Mouse (Mus musculus): Measurements from ENCODE around the gene Sv2b. TPM values are rescaled to one million over a fixed set of nuclear protein-coding genes. Genes with fewer than 3 reads are reported as not detected.

Sv2b gene
- total and polyA plus RNA-seq, 2 experiments from 2014 or later: 21.2 to 54.1 TPM

GRCm38 (mm10) chr7:75265241-75265640 is 43.8 kb downstream of the Sv2b start:
- Histone ChIP-seq H3K9ac (no peak overlapping the region), H3K27me3 (ENCODE audit: insufficient read depth, low read length) (no peaks in the 10 kb centered on the region), H3K4me1 (ENCODE audit: insufficient read depth) (peaks cover 3% of the 10 kb centered on the region; the same call in 1 of the 2 replicates), H3K4me2 (ENCODE audit: low read depth) (no peak overlapping the region), H3K4me3 (ENCODE audit: low read depth, low read length) (no peak overlapping the region), H3K36me3 (ENCODE audit: insufficient read depth) (no peaks in the 10 kb centered on the region), H3K27ac (ENCODE audit: low read depth, low read length) (no peak overlapping the region), H3K9me3 (ENCODE audit: low read length) (no peaks in the 10 kb centered on the region)
- ATAC-seq (peak; percentile 75), DNase-seq (no peak)
- 49% methylated on average over 4 of the region's 4 CpGs for WGBS
- TF ChIP-seq CTCF (IDR thresholded peaks at IDR 0.05; ENCODE audit: low read depth): no peak

- WGBS: 31% methylated on average over 3 of the region's 3 CpGs
- no peak for TF ChIP-seq CTCF (IDR thresholded peaks at IDR 0.05; ENCODE audit: low read depth)
- no peak overlapping the region for H3K4me3 ChIP-seq (ENCODE audit: low read depth, low read length)
- DNase-seq (no peak), ATAC-seq (peak; percentile 34; the same call in 1 of the 2 replicates)
- H3K4me2 ChIP-seq (ENCODE audit: low read depth): no peak overlapping the region
- no peak overlapping the region for H3K9ac ChIP-seq
- H3K9me3 ChIP-seq (ENCODE audit: low read length): no peaks in the 10 kb centered on the region
- H3K4me1 ChIP-seq (ENCODE audit: insufficient read depth): no peaks in the 10 kb centered on the region
- no peaks in the 10 kb centered on the region for H3K27me3 ChIP-seq (ENCODE audit: insufficient read depth, low read length)
- H3K36me3 ChIP-seq (ENCODE audit: insufficient read depth): no peaks in the 10 kb centered on the region
- no peak overlapping the region for H3K27ac ChIP-seq (ENCODE audit: low read depth, low read length)
These were observed 49.1 kb downstream of the Sv2b start for GRCm38 (mm10) chr7:75259945-75260344.

DNA sequence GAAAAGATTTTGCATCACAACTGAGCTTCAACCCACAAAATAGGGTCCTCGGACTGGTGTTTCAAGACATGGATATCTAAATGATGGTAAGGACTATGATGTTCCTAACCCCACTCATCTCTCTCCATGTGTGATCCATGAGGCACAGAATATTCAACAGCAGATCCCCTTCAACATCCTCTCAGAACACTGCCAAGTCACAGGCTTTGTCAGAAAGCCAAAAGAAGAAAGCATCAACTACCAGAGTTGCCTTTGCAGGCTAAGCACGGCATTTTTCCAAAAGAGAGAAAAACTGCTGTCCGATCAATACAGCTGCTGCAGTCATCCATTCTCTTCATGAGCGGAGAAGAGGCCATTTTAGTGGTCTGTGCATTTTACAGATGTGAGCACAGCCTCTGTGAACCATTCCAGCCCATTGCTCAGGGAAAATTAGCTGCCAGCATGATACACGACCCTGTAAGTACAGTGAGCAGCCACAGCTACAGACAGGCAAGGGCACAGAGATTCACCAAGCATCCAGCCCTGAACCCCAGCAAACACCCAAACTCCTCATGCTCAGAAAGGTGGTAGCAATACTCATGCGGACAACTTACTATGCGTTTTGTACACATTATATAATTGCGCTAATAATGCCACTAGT is 55.3 kb downstream of the Sv2b start:
- Histone ChIP-seq H3K36me3 (ENCODE audit: insufficient read depth) (no peaks in the 10 kb centered on the region), H3K27ac (ENCODE audit: low read depth, low read length) (no peak overlapping the region), H3K4me3 (ENCODE audit: low read depth, low read length) (no peak overlapping the region), H3K9ac (no peak overlapping the region), H3K27me3 (ENCODE audit: insufficient read depth, low read length) (no peaks in the 10 kb centered on the region), H3K4me1 (ENCODE audit: insufficient read depth) (no peaks in the 10 kb centered on the region), H3K4me2 (ENCODE audit: low read depth) (no peak overlapping the region), H3K9me3 (ENCODE audit: low read length) (no peaks in the 10 kb centered on the region)
- TF ChIP-seq CTCF (IDR thresholded peaks at IDR 0.05; ENCODE audit: low read depth): no peak
- no peak for ATAC-seq
- DNase-seq: no peak
- WGBS: 80% methylated on average over 8 of the region's 8 CpGs

GRCm38 (mm10) chr7:75240754-75241507 is 68.1 kb downstream of the Sv2b start:
- H3K4me1 ChIP-seq (ENCODE audit: insufficient read depth): no peaks in the 10 kb centered on the region
- DNase-seq: no peak
- H3K4me3 ChIP-seq (ENCODE audit: low read depth, low read length): no peak overlapping the region
- no peaks in the 10 kb centered on the region for H3K36me3 ChIP-seq (ENCODE audit: insufficient read depth)
- H3K27ac ChIP-seq (ENCODE audit: low read depth, low read length): no peak overlapping the region
- H3K4me2 ChIP-seq (ENCODE audit: low read depth): no peak overlapping the region
- TF ChIP-seq CTCF (IDR thresholded peaks at IDR 0.05; ENCODE audit: low read depth): no peak
- WGBS: 14% methylated on average over 8 of the region's 8 CpGs
- H3K9ac ChIP-seq: no peak overlapping the region
- no peaks in the 10 kb centered on the region for H3K27me3 ChIP-seq (ENCODE audit: insufficient read depth, low read length)
- no peak for ATAC-seq
- H3K9me3 ChIP-seq (ENCODE audit: low read length): no peaks in the 10 kb centered on the region

DNA sequence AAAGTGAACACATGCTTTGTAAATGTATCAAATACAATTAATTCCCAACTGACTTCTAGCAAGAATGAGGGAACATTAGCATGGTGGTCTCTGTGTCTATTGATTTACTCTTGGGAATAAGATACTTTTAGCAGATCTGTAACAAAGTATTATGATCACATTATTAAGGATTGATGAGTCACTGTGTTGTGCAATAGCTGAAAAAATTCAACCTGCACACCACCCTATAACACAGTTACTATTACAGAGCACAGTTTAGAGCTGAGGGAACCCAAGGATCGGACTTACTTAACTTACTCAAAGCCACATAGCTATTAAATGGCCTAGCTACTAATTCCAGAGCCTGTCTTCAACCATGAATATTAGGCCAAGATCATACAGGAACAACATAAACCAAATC is 72.7 kb downstream of the Sv2b start:
- no peaks in the 10 kb centered on the region for H3K4me1 ChIP-seq (ENCODE audit: insufficient read depth)
- no peak overlapping the region for H3K4me3 ChIP-seq (ENCODE audit: low read depth, low read length)
- no peaks in the 10 kb centered on the region for H3K36me3 ChIP-seq (ENCODE audit: insufficient read depth)
- no peak for TF ChIP-seq CTCF (IDR thresholded peaks at IDR 0.05; ENCODE audit: low read depth)
- H3K9me3 ChIP-seq (ENCODE audit: low read length): no peaks in the 10 kb centered on the region
- H3K9ac ChIP-seq: no peak overlapping the region
- no peak overlapping the region for H3K4me2 ChIP-seq (ENCODE audit: low read depth)
- no peak overlapping the region for H3K27ac ChIP-seq (ENCODE audit: low read depth, low read length)
- no peak for ATAC-seq
- 95% methylated on average over 1 of the region's 1 CpGs for WGBS
- no peaks in the 10 kb centered on the region for H3K27me3 ChIP-seq (ENCODE audit: insufficient read depth, low read length)
- no peak for DNase-seq

DNA sequence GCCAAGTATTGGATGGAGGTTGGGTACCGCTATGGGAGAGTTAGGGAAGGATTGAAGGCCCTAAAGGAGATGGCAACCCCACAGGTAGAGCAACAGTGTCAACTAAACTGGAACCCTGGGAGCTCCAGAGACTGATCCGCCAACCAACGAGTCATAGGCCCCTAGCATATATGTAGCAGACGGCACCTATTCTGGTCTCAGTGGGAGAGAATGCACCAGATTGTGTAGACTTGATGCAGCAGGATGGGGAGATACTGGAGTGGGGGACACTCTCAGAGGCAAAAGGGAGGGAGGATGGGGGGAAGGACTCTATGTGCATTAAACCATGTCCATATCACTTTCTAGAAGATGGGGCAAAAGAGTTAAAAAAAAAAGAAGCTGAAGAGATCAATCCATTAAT is 84.9 kb downstream of the Sv2b start:
- no peaks in the 10 kb centered on the region for H3K36me3 ChIP-seq (ENCODE audit: insufficient read depth)
- H3K4me3 ChIP-seq (ENCODE audit: low read depth, low read length): no peak overlapping the region
- ATAC-seq (no peak), DNase-seq (no peak)
- 90% methylated on average over 4 of the region's 4 CpGs for WGBS
- H3K4me2 ChIP-seq (ENCODE audit: low read depth): no peak overlapping the region
- 0 out of 2 replicates have a peak, but pooled peaks cover 8% of the 10 kb centered on the region for H3K9me3 ChIP-seq (ENCODE audit: low read length)
- H3K27me3 ChIP-seq (ENCODE audit: insufficient read depth, low read length): no peaks in the 10 kb centered on the region
- TF ChIP-seq CTCF (IDR thresholded peaks at IDR 0.05; ENCODE audit: low read depth): no peak
- H3K9ac ChIP-seq: no peak overlapping the region
- H3K27ac ChIP-seq (ENCODE audit: low read depth, low read length): no peak overlapping the region
- H3K4me1 ChIP-seq (ENCODE audit: insufficient read depth): no peaks in the 10 kb centered on the region

- H3K9ac ChIP-seq: no peak overlapping the region
- H3K27ac ChIP-seq (ENCODE audit: low read depth, low read length): no peak overlapping the region
- WGBS: 69% methylated on average over 7 of the region's 7 CpGs
- TF ChIP-seq CTCF (IDR thresholded peaks at IDR 0.05; ENCODE audit: low read depth): no peak
- no peaks in the 10 kb centered on the region for H3K36me3 ChIP-seq (ENCODE audit: insufficient read depth)
- H3K9me3 ChIP-seq (ENCODE audit: low read length): 0 out of 2 replicates have a peak, but pooled peaks cover 8% of the 10 kb centered on the region
- no peak for DNase-seq
- H3K4me3 ChIP-seq (ENCODE audit: low read depth, low read length): no peak overlapping the region
- no peaks in the 10 kb centered on the region for H3K27me3 ChIP-seq (ENCODE audit: insufficient read depth, low read length)
- no peaks in the 10 kb centered on the region for H3K4me1 ChIP-seq (ENCODE audit: insufficient read depth)
- ATAC-seq: no peak
- H3K4me2 ChIP-seq (ENCODE audit: low read depth): no peak overlapping the region
These were observed 86.2 kb downstream of the Sv2b start for GRCm38 (mm10) chr7:75222704-75223431.

All from forebrain, postnatal 0 days (tissue).